Mouse (Mus musculus): ENCODE data around the gene Exoc3l.
"Not testable (repeated sequence)": the region's sequence is repeated elsewhere in the genome, so short reads cannot be mapped to it uniquely, and the experiment has no call there.

Exoc3l gene

GRCm38 (mm10) chr8:105313622-105314402 lies 17.9 kb upstream of the Exoc3l start:
- no peak for DNase-seq

DNA sequence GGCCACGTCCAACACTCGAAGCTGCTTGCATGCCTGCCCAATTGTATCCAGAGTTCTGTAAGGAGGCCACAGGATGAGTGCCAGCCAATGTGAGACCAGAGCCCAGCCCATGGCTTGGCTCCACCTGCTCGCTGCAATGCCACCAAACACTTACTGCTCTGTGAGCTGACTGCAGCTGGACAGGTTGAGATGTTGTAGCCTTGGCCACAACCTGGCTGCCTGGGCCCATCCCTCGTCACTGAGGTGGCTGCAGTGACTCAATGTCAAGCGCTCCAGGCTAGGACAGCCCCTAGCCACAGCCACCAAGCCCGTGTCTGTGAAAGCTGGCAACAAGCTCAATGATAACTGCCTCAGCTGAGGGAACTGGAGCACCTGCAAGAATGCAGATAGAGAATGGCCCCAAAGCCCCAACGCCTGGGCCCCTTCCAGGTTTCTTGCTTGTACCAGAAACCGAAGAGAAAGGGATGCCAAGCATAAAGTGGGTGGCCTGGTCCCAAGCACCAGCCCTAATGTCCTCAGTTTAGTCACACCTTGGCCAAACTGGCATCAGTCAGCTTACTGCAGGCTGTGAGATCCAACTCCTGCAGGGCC lies 17.1 kb upstream of the Exoc3l start:
- DNase-seq: no peak

DNA sequence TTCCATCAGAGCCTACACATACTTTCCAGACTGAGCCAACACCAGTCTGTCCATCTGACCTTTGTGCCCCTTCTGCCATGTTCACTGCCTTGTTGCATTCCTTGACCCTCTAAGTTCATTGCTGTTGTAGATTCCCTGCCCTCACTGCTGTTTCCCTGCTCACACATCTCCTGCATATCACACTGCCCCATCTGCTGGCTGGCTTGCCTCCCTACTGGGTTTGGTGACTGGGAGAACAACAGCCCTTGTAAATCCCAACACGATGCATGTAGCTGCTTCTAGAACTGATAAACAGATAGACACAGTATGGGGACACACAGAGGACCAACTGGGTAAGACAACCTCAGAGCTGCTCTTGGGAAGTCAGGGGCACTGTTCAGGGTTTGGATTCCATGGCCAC lies 15.8 kb upstream of the Exoc3l start:
- DNase-seq: no peak

GRCm38 (mm10) chr8:105310118-105310517 lies 14.2 kb upstream of the Exoc3l start:
- DNase-seq: no peak

DNA sequence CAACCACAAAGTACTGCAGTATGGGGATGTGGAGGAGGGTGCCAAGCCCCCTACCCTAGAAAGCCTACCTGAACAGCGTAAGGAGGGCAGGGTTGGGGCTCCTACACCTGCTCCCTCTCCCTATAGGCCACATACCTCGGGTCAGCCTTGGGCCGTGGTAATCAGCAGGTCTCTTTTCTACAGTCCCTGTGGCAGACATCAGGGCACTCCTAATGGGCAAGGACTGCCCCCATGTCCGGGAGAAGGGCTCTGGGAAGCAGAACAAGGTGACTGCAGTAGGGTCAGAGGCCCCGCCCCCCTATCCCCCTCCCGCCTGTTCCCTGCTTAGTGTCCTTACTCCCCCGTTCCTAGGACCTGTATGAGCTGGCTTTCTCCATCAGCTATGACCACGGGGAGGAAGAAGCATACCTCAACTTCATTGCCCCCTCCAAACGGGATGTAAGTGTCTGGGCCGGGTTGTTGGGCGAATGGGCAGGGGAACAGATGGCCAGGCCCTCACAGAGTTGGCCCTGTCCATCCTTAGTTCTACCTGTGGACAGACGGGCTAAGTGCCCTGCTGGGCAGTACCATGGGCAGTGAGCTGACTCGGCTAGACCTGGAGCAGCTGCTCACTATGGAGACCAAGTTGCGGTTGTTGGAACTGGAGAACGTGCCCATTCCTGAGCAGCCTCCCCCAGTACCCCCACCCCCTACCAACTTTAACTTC lies 13.4 kb upstream of the Exoc3l start:
- DNase-seq: no peak

- DNase-seq: no peak
Observed at GRCm38 (mm10) chr8:105308428-105308827, 12.5 kb upstream of the Exoc3l start.

GRCm38 (mm10) chr8:105307670-105308069 lies 11.8 kb upstream of the Exoc3l start:
- DNase-seq: no peak

GRCm38 (mm10) chr8:105306146-105306691 lies 10.3 kb upstream of the Exoc3l start:
- DNase-seq: no peak

DNA sequence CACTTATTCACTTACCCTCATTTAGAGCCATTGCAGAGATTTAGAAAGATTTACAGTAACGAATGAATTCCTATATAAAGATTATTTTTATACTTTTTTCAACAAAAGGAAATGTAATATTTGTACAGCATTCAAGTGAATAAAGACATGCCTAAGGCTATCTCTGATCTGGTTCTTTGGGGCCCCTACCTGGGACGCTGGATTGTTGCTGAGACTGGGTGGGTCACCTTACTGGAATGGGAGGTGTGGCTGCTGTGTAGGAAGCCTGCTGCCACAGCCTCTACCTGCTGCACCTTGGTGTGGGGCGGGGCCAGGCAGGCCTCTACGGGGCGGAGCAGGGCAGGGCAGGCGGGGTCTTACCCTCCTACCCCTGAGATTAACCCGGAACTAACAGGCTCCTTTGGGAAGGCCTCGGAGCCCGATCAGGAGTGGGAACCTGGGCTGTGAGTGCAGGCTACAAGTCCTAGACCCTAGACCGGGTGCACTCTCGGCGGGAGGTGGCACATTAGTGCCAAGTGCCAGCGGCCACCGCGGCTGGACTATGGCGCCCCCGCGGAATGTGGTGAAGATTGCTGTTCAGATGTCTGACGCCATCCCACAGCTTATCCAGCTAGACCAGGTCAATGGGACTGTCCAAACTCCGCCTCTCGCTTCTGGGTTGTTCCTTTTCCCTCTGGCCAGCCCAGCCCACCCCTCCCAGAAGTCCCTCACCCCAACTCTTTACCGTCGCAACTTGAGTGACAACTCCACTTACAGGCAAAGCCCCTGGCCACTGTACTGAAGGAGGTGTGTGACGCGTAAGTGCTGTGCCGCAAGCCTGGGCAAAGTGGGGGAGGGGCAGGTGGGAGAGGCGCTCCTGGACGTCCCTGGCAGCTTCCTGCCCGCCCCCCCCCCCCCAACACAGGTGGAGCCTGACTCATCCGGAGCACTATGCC lies 9.6 kb upstream of the Exoc3l start, which contains the start of gene Elmo3:
Gene Elmo3 (plus strand): TSS at position 391 of the 935 bp plus-strand sequence.
- DNase-seq: no peak

DNA sequence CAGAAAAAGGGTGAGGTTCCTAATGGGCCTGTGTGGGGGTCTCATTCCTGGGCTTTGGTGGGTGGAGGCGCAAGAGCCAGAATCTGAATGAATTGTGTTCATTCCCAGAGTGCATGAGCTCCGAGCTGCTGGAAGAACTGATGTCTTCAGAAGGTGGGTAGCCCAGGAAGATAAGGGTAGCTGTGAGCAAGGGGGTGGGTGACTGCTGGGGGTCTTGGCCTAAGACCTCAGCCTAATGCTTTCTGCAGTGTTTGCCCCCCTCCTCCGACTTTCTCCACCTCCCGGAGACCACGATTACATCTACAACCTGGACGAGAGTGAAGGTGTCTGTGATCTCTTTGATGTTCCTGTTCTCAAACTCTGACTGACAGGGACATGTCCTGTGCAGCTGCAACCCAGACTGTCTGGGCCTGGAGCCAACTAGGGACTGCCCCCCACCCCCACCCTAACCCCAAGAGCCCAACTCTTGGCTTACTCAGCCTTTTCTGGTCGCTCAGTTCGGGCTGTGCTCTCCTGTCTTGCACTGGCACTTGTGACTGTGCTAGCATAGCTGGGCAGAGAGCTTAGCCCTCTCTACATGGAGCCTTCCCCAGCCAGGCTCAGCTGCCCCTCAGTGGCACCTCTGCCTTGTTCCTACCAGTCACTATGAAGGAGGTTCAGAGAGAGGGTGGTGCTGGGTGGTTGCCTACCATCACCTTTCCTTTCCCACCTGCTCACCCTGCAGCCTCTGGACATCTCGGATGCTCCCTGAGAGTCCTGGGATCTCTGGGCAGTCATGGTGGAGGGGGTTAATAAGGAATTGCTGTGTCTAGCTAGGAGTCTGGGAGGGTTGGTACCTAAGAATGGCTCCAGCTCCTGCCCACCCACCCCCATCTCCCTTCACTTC lies 8.7 kb upstream of the Exoc3l start:
- no peak for DNase-seq

DNA sequence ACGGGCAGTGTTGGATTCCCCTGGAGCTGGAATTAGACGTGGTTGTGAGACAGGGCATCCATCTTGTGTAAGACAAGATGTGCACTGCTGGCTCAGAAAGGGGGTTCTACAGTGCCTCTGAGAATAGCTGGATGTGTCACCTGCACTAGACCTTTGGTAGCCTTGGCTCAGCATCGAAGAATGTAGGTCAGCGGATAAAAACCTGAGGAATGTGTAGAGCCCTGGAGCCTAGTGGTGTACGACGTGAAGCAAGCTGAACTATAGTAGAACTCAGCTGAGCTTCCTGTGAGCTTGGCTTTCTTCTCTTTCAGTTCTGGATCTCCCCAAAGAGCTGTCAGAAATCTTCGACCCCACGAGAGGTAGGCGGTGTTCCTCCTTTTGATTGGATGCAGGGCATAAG lies 8.0 kb upstream of the Exoc3l start:
- no peak for DNase-seq

- no peak for DNase-seq
Observed at GRCm38 (mm10) chr8:105303396-105303795, 7.5 kb upstream of the Exoc3l start.

DNA sequence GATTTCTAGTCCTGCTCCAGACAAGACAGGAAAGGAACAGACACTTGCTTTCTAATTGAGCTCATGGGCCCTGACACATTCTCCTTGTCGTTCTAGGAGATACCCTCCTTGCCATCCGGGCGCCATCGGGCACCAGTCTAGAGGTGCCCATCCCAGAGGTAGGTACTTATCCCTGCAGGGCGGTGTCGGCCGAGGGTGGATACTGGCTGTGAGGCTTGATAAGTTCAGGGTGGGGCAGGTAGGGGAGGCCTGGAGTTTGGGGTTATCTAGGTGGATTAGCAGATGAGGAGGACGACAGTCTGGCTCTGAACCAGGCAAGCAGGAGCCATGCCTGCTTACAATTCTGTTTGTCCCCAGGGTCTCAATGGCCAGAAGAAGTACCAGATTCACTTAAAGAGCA lies 4.1 kb upstream of the Exoc3l start:
- DNase-seq: no peak

- no peak for DNase-seq
Observed at GRCm38 (mm10) chr8:105298351-105299252, 2.7 kb upstream of the Exoc3l start.

- peak; percentile 96 for DNase-seq
Observed at GRCm38 (mm10) chr8:105297511-105298192, 1.8 kb upstream of the Exoc3l start, which contains the start of gene E2f4. Gene E2f4, plus strand, starts transcription at chr8:105297663.

GRCm38 (mm10) chr8:105295256-105295655 lies 645 bp downstream of the Exoc3l start:
- no peak for DNase-seq

DNA sequence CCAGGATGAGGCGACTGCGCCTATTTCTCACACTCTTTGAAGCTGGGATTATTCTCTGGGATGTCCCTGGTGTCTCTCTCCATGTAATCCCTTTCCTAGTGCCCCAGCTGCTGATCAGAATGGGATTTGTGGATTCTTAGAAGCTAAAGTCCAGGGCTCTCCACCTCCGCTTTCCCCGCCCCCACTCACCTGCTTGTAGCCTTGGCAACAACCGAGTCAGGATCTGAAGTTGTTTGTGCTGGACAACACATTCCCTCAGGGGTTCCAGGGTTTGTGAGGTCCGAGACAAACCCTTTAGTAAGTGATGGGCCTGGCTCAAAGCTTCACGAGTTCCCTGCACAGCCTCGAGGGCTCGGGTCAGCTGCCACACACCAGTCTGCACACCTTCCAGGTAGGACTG lies 1.1 kb downstream of the Exoc3l start:
- no peak for DNase-seq

DNA sequence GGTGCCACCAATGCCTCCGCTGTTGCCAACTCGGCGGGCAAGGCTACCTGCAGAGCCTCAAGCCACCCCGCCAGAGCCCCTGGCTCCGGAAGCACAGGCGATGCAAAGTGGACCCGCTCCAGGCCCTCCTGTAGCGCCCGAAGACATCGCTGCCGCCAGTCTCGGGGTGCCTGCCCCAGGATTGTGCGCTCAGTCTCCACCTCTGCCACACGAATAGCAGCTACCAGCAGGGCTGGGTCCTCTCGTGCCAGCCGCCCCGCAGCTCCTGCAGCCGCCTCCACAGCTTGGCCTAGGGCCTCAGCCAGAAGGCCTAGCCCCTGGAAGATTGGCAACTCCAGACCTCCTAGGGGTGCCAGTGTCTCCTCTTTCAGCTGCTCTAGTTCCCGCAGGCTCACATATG lies 2.5 kb downstream of the Exoc3l start:
- DNase-seq: no peak

DNA sequence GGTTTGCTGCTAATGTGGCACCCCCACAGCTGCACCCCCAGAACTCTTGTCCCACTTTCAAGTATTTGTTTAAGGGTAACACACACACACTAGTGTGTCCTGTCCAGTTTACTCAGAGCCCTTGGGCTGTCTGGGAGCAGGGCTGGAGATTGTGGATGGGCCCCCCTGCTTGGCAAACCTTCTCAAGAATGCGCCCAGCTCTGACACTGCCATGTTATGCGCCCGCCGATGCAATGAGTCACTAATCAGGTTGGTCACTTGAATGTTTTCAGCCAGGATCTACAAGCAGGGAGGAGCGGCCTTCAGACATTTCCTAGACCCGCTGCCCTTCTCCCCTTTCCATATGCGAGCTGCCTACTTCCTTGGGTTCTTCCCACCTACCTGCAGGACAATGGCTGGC lies 3.4 kb downstream of the Exoc3l start:
- DNase-seq: no peak

GRCm38 (mm10) chr8:105291802-105292201 lies 4.1 kb downstream of the Exoc3l start:
- not testable (repeated sequence) for DNase-seq

Measured in right cerebral cortex, adult 18-20 months (tissue).